Mouse (Mus musculus): ENCODE data around the gene Irf2bp2.

The Irf2bp2 gene

DNA sequence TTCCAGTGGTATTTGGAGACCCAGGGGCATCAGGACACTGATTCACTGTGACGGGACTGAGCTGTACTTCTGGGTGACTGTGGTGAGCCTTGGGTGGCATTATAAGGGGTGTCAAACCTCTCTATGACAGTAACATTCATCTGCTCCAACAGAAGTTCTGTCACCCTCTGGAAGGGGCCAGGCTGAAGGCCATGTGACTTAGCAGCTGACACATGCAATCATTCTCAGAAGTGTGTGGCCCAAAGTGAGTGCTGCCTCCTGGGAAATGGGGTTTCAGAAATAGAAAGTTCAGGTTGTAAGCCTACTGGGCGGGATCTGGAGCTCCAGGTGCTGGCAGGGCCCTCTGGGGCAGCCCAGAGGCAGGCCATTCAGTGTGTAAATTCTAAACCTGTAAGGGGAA, 26.1 kb downstream of the Irf2bp2 start:
- DNase-seq (ENCODE audit: extremely low spot score), result no peak

DNA sequence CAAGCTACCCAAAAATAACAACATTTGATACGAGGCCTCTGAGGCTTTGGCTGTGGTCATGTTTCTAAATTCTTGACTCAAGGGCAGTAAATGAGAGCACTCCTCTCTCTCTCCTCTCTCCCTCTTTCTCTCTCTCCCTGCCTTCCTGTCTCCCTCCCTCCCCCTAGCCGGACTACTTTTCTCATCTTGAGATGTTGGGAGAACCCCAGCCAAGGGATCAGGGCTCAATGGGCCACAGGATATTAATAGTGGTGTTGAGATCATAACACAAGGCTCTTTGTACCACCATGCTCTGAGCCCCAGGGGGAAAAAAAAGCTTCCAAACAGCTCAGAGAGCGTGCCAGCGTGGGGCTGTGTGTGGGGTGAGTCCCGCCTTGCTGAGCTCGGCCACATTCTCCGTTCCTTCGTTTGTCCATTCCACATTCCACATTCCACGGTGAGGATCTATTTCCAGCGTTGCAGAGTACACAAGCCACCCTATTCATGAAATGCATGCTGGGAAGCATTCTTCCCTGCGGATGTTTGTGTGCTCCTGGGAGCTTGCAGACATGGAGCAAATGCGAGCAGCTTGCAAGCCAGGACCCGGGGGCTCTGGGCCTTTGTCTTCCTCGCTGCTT, 27.2 kb downstream of the Irf2bp2 start:
- DNase-seq (ENCODE audit: extremely low spot score), result peak; percentile 62

DNA sequence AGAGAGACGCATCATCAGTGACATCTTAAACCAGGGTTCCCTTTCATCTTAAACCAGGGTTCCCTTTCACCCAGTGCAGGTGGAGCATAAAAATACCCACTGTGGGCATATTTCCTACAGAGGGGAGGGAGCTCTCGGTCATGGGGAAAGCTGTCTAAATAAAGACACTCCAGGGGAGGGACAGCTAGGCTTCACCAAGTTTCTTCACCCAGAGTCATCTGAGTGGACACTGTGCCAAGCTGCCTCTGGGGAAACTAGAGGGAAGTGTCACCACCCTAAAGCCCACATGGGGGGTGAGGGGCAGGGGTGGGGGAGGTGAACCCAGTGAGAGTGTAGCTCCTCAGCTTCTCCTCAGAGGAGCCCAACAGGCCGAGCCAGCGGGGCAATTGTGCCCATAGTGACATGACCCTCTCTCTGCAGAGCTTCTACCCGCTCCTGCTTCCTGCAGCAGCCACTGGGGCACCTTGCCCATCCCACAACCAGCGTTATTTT, 27.8 kb downstream of the Irf2bp2 start:
- no peak for DNase-seq (ENCODE audit: extremely low spot score)

DNA sequence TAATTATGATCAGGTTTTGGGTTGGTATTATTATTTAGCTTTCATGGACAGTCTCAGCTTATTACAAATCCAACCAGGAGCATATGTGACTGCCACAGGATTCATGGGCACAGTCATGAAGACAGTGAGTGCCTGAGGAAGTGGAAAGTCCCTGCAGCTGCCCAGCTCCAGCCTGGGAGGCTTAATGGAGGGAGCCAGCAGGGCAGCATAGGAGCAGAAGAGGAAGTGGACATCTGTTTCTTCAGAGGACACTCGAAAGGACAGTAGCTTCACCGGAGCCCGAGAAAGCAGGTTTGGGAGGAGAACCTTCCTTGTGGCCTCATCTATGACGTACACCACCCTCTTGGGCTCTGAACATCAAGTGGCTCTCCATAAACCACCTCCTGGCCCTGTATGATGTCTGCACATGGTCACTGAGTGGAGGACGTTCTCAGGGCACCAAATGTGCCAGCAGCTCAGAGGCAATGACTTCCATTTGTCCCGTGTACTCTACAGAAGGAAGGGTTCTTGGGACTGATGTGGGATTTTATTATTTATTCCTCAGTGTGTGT, 28.5 kb downstream of the Irf2bp2 start:
- no peak for DNase-seq (ENCODE audit: extremely low spot score)

DNA sequence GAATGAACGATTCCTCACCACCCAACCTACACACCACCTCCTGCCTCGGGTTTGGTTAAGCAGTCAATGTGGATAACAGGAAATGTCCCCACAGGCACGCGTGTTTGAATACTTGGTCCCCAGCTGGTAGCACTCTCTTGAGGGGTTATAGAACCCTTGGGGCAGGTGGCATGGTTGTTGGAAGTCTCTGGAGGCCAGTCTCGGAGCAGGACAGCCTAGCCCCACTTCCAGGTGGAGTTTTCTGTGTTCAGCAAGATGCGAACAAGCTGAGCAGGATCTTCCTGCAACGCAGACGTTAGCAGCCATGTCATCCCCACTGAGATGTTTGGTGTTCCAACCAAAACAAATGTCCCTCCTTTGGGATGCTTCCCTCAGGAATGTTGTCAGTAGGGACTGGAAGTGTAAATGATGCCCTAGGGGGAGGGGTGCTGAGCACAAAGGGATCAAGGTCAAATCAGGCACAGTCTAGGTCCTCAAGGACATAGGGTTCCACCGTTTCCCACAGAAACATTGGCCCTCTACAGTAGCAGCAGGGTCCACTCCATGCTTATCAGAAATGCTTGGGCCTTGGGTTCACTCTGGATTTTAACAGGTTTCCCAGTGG, 29.1 kb downstream of the Irf2bp2 start:
- no peak for DNase-seq (ENCODE audit: extremely low spot score)

DNA sequence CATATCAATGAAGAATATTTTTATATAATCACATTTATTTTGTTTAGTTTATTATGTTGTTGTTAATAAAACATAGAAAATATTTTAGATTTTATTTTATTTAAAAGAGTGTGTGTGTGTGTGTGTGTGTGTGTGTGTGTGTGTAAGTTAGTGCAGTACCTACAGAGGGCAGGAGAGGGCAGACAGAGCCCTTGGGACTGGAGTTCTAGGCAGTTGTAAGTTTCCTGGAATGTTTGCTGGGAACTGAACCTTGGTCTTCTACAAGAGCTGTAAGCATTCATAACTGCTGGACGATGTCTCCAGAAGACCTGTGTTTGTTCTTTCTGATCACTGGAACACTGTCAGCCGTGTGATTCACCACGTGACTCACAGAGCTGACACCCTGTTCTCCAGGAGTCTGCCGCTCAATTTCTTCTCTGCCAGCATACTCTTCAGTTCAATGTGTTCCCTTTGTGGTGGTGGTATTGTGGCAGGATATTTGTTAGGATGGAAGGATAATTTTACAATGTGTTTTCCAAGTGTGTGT, 32.4 kb downstream of the Irf2bp2 start:
- no peak for DNase-seq (ENCODE audit: extremely low spot score)

DNA sequence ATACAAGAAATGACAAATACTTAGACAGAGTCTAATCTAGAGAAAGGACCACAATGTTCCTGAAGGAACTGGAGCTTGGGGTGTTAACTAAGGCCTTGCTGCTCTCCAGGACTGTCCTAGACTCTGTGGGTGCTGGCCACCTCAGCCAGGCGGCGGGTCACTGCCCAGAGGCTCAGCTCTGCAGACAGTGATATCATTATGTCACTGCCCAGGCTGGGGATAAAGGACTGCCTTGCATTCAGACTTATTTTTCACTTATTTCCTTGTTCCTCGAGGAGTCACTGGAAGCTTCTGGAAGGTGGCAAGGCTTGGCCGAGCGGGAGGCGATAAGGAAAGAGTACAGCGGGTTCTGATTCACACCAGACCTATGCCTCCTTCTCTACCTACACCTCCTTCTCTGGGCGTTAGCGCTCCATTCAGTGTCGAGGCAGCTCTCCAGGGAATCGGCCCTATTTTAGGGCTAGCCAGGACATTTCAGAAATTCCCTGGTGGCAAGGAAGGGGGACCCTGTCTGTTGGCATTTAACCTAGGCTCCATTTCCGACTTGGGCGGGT, 35.3 kb downstream of the Irf2bp2 start:
- no peak for DNase-seq (ENCODE audit: extremely low spot score)

DNA sequence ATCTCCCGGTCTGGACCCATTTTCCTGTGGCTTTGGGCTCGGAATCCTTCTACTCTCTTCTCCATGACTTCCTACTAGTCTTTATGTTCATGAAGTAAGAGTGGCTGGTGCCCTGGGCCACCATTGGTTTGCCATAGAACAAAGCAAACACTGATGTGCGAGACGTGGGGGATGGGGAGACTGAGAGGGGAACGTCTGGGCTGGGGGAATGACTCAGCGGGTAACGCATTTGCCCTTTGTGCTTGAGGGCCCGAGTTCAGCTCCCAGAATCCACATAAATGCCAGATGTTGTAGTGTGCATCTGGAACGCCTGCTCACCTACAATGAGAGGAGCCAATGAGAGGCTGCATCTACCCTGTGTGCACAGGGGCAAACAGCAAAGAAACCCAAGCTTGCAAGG, 36.4 kb downstream of the Irf2bp2 start:
- peak; percentile 38 for DNase-seq (ENCODE audit: extremely low spot score)

DNA sequence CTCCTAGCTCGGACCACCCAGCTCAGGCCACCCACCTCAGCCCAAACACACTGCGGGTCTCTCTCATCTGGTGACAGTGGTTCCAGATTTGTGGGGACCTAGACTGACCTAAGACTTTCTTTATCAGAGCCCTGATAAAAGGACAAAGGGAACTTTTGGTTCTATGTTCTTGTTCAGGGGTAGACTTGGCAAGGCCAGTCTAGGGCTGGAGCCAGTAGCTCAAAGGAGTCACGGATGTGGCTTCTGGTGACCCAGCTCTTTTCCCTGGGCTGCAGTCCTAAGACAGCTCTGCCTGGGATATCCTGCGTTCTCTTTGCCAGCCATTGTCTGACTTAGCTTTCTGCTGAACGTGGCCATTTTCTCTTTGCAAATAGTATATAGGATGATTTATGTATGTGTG, 37.1 kb downstream of the Irf2bp2 start:
- DNase-seq (ENCODE audit: extremely low spot score), result no peak

DNA sequence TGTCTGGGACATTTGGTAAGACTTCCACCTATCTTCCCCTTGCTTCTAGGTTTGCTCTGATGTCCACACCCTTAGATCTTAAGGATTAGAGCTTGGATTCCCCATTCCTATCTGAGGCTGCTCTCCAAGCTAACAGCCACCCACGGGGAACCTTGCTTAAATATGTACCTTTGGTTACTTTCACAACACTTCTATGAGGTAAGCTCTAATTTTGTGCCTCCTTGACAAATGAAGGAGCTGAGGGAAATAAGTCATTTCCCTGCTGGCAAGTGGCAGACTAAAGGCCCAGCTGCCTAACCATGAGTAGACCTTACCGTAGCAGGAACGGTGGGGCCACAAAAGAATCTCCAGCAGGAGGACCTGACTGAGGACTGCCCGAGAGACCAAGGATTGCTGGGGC, 39.0 kb downstream of the Irf2bp2 start:
- no peak for DNase-seq (ENCODE audit: extremely low spot score)

DNA sequence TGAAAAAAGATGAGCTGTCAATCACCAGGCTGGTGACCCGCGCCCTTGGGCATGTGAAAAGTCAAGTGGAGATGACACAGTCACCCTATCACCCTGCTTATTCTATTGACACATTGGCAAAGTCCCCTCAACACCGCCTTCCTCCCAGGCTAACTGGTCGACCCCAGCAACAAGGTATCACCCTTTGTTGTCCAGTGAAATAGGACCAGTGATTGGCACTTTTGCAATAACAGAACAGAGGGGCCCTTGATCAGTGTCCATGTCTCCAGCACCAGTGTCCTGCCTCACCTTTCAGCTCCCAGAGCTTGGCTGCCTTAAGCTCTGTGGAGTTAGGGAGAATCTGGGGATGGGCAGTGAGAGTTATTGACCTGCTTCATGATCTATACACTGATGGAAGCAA, 41.9 kb downstream of the Irf2bp2 start:
- no peak for DNase-seq (ENCODE audit: extremely low spot score)

DNA sequence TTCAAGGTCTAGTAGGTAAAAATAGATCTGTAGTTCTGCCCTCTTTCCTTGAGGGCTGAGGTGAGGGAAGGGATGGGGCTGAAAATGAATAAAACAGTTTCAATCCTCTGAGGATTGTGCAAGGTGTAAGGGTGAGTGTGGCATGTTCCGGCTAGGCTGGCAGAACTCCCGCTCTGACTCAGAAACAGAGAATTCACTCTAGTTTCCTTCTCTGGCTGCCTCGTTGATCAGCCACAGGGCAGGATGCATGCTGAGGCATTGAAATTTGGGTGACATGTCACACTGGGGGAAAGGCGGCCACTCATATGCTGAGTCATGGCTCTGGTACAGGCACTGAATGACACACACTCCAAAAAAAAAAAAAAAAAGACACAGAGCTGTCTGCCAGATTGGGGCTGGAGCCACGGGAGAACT, 42.8 kb downstream of the Irf2bp2 start:
- DNase-seq (ENCODE audit: extremely low spot score), result no peak

DNA sequence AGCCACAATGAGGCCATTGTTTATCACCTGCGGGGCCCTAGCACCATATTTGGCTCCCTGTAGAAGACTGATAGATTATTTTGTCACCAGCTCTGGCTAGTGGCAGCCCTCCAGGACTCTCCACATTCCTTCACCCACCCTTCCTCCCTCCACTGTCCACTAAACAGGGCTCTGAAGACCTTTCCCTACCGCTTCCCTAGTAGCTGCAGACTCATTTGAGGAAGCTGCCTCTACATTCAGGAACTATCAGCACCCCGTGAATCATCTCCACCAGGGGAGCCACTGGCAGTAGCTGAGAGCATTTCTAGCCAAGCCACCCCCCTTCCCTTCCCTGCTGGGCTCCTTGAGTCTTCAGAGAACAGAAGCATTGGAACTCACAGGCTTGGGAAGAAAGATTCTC, 45.9 kb downstream of the Irf2bp2 start:
- DNase-seq (ENCODE audit: extremely low spot score), result no peak

DNA sequence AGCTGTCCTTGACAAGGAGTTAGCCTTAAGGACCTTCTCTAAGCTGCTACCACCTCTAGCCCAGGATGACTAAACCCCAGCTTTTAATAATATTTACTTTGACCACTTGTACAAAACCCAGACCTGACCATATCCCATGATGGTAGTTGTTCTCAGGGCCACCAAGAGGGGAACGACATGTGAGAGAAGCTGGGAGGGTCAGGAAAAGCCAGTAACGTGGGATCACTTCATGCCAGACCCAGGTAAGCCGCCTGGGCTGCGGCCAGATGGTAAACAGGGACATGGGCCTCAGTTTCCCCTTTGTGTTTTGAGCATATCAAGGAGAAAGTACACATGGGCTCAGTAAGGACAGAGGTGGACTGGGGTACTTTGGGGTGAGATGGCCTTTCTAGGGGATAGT, 46.4 kb downstream of the Irf2bp2 start:
- DNase-seq (ENCODE audit: extremely low spot score), result no peak

DNA sequence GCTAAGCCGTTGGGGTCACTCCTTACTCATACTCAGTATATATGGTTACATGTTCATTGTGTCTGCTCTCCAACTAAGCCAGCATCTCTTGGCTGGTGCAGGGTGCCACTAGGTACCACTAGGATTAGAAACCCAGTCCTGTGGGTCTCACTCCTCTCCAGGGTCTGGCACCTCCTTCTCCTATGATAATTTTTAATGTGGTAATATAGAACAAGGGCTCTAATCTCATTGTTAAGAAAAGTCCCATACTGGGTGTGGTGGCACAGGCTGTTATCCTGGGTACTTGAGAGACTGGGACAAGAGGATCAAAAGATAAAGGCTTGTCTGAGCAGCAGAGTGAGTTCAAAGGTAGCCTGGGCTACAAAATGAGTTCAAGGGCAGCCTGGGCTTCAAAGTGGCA, 47.3 kb downstream of the Irf2bp2 start:
- DNase-seq (ENCODE audit: extremely low spot score), result no peak

DNA sequence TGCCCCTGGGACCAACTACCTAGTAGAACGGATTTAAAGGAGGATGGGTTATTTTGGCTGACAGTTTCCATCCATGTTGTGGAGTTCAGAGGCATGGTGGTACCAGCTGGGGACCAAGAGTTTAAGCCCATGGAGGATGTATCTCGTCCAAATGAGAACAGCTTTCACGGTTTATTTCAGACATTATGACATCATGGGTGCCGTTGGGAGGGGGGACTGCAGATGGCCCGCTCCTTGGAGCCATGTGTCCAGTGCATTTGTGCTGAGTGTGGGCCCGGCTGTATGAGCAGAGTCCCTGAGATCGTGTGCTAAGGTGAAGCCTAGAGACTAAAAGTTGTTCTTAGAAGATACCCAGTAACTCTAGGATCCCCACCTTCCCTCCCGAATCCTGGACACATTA, 50.4 kb downstream of the Irf2bp2 start:
- DNase-seq (ENCODE audit: extremely low spot score), result no peak

DNA sequence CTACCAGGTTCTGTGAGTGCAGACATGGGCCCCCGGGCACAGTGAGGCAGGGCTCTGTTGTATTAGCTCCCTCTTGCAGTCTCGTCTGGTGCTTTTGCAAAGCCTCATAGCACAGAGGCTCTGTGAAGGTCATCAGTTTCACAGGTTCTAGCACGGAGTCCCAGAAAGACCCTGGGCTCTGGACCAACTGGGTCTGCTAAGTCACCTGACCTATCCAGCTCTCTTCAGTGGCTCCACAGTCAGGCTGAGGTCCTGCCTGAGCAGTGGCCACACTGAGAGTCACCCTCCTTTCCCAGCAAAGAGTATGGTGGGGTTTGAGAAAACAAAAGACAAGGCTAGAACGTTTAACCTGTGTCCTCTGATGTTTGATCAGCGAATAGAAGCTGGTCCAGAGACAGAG, 51.0 kb downstream of the Irf2bp2 start:
- DNase-seq (ENCODE audit: extremely low spot score), result no peak

DNA sequence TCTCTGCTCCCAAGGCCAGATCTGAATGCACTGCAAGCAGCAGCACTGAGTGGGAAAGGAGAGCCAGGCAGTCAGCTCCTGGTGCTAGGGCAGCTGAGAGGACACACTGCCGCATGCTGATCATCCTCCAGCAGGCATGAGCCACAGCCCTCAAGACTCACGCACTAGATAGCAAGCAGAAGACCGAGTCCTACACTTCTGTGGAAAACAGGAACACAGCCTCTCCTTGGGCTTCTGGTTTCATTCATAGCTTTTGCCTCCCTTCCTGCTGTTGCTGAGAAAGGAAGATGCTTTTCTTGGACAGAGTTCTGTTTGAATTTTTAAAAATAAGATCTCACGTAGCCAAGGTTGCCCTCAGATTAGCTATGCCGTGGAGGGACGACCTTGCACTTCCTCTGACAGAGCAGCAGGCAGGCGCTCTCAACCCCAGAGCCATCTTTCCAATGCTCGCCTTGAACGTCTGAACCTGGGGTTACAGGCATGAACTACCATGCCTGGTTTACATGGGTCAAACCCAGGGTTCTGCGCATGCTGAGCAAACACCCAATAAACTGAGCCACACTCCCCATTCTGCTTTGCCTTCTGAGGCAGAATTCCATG, 51.6 kb downstream of the Irf2bp2 start:
- DNase-seq (ENCODE audit: extremely low spot score), result no peak

DNA sequence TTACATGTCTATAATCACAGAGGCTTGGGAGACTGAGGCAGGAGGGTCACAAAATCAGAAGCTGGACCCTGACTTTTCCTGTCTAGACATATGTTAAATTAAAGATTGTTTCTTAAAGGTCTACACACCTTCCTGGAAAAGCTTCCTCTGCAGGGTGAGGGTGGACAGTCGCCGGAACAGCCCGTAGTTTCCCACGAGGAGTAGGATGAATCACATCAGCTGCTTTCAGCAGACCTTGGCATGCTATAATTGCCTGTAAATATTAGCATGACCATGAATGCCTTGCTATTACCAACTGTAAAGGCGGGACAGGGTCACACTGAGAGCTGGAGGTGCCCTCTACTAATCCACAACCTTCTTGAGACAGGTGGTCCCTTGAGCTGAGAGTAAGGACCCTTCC, 53.5 kb downstream of the Irf2bp2 start:
- no peak for DNase-seq (ENCODE audit: extremely low spot score)

DNA sequence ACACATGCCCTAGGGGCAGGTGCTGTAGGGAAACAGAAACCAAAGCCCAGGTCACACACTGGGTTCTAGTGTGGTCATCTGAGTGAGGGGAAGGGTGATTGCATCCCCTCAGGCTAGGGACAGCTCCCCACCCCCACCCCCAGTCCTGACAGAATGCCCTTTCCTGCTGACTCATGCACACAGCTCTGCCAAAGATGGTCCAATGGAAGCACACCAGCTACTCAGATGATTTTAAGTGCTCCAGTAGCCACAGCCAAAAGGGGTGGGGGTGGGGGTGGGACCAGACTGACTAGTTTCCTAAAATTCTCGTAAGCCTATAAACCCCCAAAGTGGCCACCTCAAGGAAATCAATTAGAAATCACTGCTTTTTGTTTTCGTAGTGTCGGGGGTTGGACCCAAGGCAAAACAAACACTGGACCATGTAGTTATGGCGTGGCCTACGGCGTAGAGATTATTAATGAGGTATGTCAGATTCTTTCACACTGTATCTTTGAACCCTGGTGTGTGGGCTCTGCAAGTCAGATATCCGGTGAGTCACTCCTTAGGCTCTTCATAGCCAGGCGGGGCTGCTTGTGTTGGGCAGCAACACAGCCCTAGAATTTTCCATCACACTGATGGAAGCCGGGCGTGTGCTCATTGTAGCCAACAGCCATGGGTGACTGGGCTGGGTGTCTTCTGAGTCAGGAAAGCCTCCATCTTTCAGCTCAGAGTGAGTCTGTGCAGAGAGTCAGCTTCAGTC, 54.3 kb downstream of the Irf2bp2 start:
- DNase-seq (ENCODE audit: extremely low spot score), result peak; percentile 22

DNA sequence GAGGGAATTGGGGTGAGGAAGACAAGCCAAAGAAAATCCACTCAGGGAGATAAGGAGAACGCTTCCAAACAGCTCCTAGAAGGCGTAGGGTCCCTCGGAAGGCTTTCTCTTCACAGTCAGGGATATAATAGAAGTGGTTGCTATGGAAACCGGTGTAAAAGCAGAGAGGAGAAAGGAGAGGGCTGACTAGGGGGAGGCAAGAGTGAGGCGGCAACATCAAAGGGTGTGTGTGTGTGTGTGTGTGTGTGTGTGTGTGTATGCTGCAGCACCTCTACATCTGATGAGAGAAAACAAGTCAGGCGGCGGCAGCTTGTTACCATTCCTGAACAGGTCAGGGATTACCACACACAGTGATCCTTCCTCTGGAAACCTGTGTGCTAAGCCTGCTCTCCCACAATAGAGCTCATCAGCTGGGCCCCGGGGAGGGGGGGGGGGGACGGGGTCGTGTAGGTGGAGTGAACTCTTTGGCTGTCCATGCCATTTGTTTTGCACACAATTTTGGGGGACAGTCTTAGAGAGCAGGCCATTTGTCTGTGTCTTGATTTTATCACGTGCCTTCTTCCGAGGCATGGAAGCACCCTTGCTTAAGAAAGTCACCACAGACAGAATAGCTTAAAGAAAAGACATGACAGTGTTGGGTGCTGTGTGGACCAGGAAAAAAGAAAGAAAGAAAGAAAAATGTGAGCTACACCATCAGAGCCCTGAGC, 55.0 kb downstream of the Irf2bp2 start:
- peak; percentile 85 for DNase-seq (ENCODE audit: extremely low spot score)
